Mouse (Mus musculus) CH12F3 (cell line): ENCODE results near the gene Rtl8b.
"Not testable (repeated sequence)": the region's sequence is repeated elsewhere in the genome, so short reads cannot be mapped to it uniquely, and the experiment has no call there.

Source experiments
- in situ Hi-C: fragments of 300-500 bp; cut with MboI; formaldehyde crosslinking; loops from 2 replicates; pipeline ENCODE4 v1.14.3; 2020; ENCODE audit warnings: low sequenced_read_pairs

Rtl8b gene

DNA sequence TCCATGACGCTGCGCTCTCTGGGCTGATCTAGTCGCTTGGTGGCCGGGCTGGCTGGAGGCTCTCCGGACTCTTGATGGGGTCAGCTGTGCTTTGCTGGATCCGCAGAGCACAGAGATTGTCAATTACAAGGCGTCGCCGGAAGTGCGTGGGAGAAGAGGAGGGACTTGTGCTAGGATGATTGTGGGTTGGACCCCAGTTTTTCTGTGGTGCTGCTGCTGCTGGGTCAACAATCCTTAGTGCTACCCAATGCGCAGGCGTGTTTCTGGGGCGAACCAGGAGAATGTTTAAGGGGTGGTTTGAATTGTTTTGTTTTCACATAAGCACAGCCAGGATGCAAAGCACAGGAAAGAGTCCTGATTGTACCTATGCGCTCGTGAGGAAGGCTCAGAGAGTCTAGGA, at the start of gene Rtl8b:
Rtl8b (minus strand) TSS at position 115 of the 400 bp plus-strand sequence.
- in situ Hi-C loops: no loop called here

DNA sequence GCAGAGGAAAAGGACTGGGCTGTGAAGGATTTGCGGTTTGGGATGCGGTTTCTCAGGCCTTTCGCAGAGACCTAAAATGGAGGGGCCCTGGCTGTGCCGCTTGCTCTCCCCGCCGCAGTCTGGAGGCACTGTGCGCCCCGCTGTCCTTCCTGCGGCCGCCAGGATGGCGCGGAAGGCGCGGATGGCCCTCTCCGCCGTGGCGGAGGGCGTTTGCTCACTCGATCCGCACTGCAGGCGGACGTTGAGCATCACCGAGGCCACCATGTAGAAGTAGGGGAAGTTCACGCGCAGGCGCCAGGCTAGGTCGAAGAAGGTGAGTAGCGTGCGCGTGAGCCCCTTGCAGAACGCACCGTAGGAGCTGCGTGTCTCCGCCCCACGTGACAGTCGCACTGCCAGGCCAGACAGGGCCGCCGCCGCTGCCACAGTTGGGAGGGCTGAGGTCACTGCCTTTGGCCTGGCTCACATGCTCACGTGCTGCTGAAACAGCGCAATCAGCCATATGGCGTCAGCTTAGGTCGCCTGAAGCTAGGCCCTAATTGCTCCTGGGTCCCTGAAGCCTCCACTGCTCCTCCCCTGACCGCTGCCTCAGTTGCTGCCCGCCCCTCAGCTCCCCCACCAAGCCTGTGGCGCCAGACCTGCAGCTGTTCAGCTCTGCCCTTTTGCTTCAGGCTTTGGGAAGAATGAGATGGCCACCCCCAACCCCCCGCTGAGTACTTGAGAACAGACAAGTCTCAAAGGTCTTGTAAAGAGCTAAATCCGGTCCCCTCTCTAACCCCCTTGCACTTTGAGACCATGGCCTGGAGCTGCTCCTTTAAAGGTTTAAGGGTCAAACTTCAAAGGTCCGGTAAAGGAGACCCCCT, 46.3 kb upstream of the Rtl8b start:
- in situ Hi-C loops: no loop called here

DNA sequence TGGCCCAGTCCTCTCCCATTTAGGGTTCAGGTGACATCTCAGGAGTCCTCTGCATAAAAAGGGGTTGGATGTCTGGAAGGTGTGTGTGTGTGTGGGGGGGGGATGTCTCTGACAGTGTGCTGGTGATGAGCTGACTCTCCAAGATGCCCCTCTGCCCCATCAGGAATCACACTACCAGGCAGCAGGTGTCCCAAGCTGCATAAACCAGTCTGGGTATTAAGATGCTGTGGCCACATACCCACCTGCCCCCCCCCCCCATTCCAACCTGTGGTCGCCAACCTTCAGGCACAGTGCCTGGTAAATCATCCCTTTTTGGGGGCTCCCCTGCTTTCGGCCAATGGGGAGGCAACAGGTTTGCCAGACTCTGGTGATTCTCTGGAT, 45.7 kb upstream of the Rtl8b start:
- in situ Hi-C loops: no loop called here

DNA sequence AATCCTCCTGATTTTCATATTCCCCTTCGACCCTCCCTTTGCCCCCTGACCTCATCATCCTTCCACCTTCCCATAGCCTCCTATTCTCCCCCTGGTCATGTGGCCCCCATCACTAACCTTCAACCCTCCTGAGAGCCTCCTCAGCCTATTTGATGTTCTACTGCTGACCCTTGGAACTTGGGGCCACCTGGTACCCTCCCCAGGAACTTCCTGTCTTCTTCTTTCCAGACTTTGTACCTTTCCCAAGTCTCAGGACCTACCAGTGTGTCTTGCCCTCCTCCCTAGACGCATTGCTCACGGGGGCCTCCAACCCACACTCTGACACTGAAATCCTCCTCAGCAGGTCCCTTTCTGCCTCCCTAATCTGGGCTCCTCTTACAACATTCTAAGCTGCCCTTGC, 32.5 kb upstream of the Rtl8b start:
- in situ Hi-C loops: no loop called here

DNA sequence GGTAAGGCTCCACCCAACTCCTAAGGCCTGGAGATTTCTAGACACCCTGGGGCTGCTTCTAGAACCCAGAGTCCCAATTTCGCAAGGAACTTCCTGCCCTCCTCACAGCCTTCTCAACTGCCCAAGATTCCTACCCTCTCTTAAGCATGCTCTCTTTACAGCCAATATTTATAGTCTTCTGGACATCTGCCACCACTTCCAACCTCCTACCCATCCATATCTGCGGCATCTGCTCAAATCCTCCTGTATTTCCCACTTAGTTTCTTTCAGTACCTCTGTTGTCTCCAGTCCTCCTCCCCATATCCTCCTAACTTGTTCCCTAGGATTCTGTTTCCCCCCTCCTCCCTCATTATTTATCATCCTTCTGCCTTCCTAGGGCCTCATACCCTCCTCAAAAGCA, 29.0 kb upstream of the Rtl8b start:
- in situ Hi-C loops: no loop called here

DNA sequence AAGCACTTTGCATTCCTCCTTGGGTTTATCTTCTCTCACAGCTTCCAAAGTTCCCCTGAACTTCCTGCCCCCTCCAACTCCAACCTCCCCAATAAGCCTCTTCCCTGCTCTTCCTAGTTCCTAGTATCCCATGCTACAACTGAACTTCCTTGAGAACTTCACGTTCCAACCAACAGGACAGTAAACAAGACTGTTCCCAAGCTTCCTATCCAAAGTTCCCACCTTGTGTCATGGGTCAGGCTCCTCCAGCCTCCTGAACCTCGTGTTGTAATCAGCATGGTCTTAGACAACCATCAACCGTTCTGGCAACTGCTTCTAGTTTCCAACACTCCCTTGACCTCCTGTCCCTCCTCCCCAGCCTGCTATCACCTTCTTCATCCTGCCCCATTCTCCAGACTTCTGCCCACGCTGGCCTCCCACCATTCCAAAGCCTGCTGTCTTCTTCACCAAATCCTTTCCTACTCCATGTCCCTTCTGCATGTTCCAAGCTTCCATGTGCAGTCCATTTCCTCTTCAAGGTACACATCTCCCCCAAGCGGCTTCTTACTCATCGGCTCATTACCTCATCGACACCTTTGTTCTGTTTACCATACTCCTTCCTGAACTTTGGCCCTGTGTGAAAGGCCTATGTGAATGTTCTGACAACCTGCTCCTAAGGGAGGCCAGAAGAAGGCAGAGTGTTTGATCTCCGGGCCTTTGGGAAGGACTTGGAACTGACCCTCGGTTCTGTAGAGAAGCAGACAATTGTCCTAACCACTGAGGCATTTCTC, 24.0 kb upstream of the Rtl8b start:
- in situ Hi-C loops: no loop called here

DNA sequence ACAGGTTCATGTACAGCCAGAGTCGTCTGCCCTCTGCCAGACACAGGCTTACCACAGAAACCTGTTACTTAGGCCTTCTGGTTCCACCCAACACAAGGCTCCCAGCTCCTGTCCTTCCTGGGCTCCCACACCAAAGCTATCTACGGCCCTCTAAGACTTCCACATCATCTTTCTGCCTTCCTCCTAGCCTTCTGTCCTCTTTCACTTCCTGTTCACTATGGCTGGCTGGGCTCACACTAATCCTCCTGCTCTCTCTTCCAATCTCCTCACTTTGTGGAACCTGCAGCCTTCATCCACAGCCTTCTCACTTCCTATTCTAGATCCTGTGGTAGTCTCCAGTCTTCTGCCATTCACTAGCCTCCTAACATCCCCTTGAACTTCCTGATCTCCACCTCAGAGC, 22.9 kb upstream of the Rtl8b start:
- in situ Hi-C loops: no loop called here

DNA sequence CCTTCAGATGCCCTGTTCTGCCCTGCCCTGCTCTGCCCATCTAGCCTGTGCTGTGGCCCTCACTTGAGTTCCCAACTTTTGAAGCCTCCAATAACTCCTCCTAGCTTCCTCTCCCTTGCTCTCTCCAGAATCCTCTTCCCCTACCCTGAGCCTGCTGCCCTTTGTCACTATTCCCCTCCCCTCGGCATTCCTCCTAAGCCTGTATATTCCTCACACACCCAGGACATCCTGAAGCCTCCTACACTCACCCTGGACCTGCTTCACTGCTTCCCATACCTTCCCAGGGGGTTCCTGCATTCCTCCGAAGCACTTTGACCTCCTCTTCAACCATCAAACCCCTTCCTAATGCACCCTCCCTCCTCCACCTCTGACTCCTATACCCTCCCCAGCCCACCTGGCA, 21.9 kb upstream of the Rtl8b start:
- in situ Hi-C loops: no loop called here

DNA sequence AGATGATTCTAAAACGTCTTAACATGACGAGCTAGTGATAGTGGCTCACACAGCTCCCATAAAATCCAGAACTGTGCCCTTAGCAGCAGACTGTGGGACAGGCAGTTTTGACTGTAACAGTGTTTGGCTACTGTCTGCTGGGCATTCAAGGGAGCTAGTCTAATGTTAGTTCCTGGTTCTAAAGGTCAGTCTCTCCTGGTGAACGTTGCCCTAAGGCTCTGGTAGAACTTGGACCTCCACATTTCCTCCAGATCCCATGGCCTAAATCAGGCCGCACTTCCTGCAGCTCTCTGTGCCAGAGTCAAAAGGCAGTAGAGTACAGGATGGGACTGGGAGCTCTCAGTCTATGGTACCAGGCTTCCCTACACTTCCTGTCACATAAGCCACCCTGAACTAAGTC, 14.5 kb upstream of the Rtl8b start:
- in situ Hi-C loops: not testable (repeated sequence)

DNA sequence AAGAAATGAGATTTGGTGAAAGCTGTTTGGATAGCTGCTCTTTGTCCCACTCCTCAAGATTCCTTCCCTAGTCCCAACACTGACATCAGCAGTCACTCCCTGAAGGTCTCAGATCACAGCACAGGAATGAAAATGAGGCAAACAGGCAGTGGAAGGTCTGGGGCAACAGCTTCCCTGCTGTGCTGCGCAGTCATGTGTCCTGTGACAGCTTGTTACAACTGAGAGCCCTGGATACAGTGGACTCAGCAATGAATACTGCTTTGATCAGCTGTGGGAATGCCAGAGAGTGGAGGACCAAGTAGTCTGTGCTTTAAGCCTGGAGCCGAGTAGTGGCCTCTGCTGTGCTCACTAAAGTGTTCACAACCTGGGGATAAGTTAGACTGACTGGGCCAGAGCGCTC, 12.4 kb upstream of the Rtl8b start:
- in situ Hi-C loops: not testable (repeated sequence)

DNA sequence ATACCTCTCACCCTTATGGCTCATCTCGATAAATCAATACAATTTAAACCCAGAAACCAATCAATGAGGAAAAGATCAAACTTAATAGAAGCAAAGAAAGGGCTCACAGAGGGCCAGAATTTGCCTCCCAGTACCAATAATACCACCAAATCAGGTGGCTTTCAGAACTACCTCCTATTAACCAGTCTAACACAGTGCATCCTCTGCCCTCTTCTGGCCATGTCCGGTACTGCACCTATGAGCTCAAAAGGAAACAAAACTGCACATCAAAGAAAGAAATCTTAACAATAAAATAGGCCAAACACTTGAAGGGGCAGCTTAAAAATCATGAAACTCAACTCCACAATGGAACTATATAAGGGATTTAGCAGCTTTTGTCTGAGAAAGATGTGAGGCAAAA, 6.7 kb upstream of the Rtl8b start:
- in situ Hi-C loops: not testable (repeated sequence)

DNA sequence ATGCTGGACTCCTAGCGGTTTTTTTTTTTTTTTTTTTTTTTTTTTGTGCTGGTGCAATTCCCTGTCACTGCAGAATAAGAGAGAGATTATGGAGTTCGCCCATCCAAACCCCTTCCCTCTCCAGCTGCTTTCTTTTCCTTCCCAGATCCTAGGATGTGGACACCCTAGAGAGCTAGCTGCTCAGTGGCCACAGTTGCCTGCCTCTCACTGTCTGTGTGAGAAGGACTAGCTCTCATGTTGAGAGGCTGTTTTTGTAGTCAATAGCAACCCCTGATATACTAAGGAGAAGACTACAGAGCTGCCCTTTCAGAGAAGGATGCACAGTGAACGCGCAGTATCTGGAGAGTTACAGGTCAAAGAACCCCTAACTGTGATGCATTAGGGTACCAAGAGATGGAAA, 488 bp upstream of the Rtl8b start:
- in situ Hi-C loops: not testable (repeated sequence)

DNA sequence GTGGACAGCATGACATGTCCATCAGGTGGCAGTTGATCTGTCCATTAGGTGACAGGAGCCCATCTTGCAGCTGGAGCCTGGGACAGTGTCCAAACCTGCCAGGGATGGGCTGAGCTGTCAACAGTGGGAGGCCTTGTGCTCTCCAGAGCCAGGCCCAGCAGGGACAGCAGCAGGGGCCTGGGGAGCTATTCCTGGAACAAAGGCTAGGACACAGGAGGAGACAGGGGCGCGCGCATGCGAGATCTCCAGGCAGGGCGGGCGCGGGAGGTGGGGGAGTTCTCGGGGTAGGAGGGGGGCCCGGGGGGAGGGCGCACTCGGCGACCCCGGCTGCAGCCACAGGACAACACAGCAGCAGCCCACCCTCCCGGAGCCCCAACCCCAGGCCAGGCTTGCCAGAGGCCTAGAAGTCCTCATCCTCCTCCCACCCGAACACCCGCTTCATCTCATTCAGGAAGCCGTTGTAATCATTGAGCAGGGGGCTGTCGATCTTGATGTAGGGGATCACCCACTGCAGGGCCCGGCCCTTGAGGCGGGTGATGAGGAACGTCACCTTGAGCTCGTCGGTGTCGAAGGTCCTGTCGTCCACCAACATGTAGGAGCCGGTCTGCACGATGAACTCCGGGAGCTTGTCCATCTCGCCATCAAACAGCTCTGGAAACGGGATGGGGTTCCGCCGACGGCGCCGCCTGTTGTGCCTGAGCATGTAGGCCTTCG, 494 bp downstream of the Rtl8b start:
- in situ Hi-C loops: not testable (repeated sequence)

DNA sequence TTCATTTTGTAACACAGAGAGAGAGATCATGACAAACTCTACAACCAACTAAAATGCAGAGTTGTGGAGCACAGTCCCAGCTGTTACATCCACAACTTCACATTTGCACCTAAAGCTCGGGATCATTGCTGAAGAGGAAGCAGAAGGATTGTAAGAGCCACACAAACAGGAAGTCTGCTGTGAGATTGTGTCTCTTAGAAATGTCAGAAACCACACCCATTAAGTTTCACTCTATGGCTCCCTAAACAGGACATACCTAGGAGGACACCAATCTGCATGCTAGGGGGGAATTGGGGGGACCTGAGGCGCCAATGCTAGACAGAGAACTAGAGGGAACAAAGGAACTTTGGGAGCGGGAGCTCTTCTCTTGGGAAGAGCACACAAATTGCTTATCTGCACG, 17.3 kb downstream of the Rtl8b start:
- in situ Hi-C loops: not testable (repeated sequence)

DNA sequence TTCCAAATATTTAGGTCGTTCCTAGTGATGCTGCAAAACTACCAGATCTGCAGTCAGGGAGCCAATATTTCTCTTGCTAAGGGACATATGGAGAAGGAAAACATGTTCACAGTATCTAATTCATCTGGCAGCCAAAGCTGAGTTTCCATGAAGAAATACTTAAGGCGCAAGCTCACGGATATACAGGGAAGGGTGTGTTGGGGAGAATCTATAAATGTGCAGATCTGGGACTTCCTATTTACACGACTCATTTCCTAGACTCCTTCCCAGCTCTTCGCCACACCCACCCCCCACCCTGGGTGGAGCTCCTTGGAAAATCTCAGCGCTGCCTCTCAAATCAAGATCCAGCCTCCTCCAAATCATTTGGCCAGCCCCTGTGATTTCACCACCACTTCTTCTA, 24.3 kb downstream of the Rtl8b start:
- in situ Hi-C loops: no loop called here

DNA sequence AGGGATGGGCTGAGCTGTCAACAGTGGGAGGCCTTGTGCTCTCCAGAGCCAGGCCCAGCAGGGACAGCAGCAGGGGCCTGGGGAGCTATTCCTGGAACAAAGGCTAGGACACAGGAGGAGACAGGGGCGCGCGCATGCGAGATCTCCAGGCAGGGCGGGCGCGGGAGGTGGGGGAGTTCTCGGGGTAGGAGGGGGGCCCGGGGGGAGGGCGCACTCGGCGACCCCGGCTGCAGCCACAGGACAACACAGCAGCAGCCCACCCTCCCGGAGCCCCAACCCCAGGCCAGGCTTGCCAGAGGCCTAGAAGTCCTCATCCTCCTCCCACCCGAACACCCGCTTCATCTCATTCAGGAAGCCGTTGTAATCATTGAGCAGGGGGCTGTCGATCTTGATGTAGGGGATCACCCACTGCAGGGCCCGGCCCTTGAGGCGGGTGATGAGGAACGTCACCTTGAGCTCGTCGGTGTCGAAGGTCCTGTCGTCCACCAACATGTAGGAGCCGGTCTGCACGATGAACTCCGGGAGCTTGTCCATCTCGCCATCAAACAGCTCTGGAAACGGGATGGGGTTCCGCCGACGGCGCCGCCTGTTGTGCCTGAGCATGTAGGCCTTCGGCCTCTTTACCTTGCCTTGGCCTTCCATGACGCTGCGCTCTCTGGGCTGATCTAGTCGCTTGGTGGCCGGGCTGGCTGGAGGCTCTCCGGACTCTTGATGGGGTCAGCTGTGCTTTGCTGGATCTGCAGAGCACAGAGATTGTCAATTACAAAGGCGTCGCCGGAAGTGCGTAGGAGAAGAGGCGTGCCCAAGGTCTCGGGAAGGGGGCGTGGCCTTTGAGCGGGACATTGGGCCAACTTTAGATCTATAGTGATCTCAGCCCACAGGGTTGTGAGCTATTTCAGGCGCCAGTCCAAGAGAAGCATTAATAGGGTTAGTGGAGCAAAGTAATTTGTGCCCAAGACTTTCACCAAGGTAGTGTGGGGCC, 26.9 kb downstream of the Rtl8b start, which contains the start of gene Rtl8a:
Rtl8a (minus strand) TSS at position 703 of the 982 bp plus-strand sequence.
- in situ Hi-C loops: not testable (repeated sequence)

DNA sequence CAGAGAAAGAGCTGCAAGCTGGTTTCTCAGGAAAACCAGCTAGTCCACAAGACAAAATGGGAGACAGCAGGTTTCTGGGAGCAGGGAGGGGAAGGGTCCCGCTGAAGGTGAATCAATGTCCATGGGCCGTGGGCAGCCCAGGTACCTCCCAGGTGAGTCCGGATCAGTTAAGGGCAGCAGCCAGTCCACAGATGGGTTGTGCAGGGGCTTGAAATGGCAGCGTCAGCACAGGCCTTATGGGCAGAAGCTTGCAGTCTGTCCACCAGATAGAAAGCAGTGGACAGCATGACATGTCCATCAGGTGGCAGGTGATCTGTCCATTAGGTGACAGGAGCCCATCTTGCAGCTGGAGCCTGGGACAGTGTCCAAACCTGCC, 27.6 kb downstream of the Rtl8b start:
- in situ Hi-C loops: not testable (repeated sequence)

DNA sequence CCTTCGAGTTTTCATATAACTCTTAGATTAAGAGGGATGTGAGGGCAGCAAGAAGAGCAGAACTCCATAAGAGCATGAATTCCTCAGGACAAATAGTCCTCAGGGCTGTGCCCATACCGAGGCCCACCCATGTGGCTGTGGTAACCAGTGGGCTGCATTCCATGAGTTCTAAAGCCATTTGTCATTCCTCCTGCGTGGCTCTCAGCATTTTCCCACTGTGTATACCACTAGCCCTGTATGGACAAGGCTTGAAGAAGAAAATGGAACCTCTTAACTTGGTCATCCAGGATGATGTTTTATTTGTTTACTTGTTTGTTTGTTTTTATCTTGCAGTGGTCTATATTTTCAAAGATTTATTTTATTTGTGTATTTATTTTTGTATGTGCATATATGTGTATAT, 32.1 kb downstream of the Rtl8b start:
- in situ Hi-C loops: not testable (repeated sequence)
